Mouse (Mus musculus): ENCODE data around the gene D230025D16Rik.

GRCm38 (mm10) chr8:105265128-105265527 lies 40.2 kb downstream of the D230025D16Rik start:
- TF ChIP-seq CTCF (IDR thresholded peaks at IDR 0.05; ENCODE audit: control insufficient read depth, insufficient read depth, low read length) (no peak), POLR2A (IDR thresholded peaks at IDR 0.05; ENCODE audit: borderline replicate concordance, control insufficient read depth, low read depth, low read length) (no peak)

Data from bone marrow, adult 2 months (tissue).